Mouse (Mus musculus) kidney, adult 2 months (tissue): ENCODE measurements around the gene Frmd4a.

Source experiments
- CTCF ChIP-seq: fragments of 200-500 bp; conservative IDR thresholded peaks from 2 replicates; pipeline ENCODE4 v1.5.1; 2011; ENCODE audit warnings: low read depth, mild to moderate bottlenecking, control low read depth, low read length, moderate library complexity, mixed read lengths; ENCODE audit not compliant: insufficient read depth, insufficient read length
- POLR2A ChIP-seq: fragments of 200-500 bp; IDR thresholded peaks from one replicate; pipeline ENCODE4 v1.6.1; 2011; ENCODE audit warnings: low read depth, low read length, control low read depth

DNA sequence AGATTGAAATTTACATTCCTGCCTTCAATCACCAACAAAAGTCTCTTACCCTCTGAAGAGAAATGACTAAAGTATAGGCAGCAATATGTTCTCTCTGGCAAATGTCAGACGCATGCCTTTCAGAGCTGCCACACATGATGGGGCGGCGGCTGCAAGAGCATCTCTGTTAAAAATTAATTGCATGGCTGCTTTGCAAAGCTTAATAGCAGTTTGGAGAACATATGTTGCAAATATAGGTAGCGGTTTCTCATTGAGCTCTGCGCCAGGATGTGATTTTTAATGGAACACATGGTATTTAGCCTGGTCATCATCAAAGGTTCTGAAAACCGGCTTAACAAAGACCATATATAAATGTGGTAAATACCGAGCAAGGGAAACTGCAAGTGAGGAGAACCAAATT, 7.4 kb downstream of the Frmd4a start:
- no peak for TF ChIP-seq CTCF
- no peak for TF ChIP-seq POLR2A
